25 mouse cellular contexts compared by ENCODE assay signal in genomic region chr1:170683863-170684262, GRCm38 (mm10). TPM values are rescaled to one million over a fixed set of nuclear protein-coding genes. Genes with fewer than 3 reads are reported as not detected.
A peak's percentile ranks its signal among the peaks of the same experiment; 100 is the strongest.
DNase-seq lines count a peak whose midpoint lies in the region; ATAC-seq and TF ChIP-seq lines count a peak whose summit lies in the region.
"Had no signal": no experiment of that assay in that cellular context is flagged by ENCODE, and none has a peak within 500 bp of the region (broad histone marks: within the 10 kb centered on the region; RNA-seq: fewer than 3 reads in every experiment).

No protein-coding gene starts in this region.

- TF ChIP-seq CTCF in bone marrow, adult 2 months (IDR thresholded peaks at IDR 0.05; ENCODE audit: control insufficient read depth, insufficient read depth, low read length) = no peak

- H3K4me1 ChIP-seq in bone marrow, adult 2 months (ENCODE audit: control insufficient read depth, insufficient read depth, low read length) = peaks cover 7% of the 10 kb centered on the region; the same call in 1 of the 2 replicates
- 0 out of 2 replicates have a peak, but pooled peaks cover 7% of the 10 kb centered on the region for H3K4me1 ChIP-seq in forebrain, embryonic 16.5 days (replicated peaks; ENCODE audit: control insufficient read depth, insufficient read depth, low read length)
- H3K4me1 ChIP-seq: forebrain, embryonic 13.5 days; hindbrain, embryonic 10.5 days; hindbrain, embryonic 13.5 days; intestine, embryonic 15.5 days had no signal

- no peak for DNase-seq in heart, adult 18-20 months
- DNase-seq in cerebellum, postnatal 25 days = no peak
- DNase-seq: adrenal gland, postnatal 10 days; adrenal gland, postnatal 36 days; cerebellum, adult 11 months; cerebellum, adult 2 months; cerebellum, adult 9-11 months; cerebellum, postnatal 36 days; forebrain, postnatal 0 days; gastrocnemius, adult 2 months; gastrocnemius, postnatal 14 days; heart, adult 2 months had no signal

- no peak overlapping the region for H3K4me3 ChIP-seq in bone marrow, adult 2 months (replicated peaks; ENCODE audit: control insufficient read depth, low read depth, low read length)
- H3K4me3 ChIP-seq in forebrain, embryonic 16.5 days (replicated peaks; ENCODE audit: low read length) = no peak overlapping the region
- H3K4me3 ChIP-seq: forebrain, embryonic 10.5 days; forebrain, embryonic 13.5 days; gastrocnemius, adult 2 months; heart, adult 2 months; heart, embryonic 10.5 days; heart, embryonic 13.5 days; hindbrain, embryonic 10.5 days; hindbrain, embryonic 13.5 days; intestine, embryonic 15.5 days had no signal

- H3K27me3 ChIP-seq in forebrain, embryonic 16.5 days (replicated peaks; ENCODE audit: control insufficient read depth, insufficient read depth, low read length) = no peaks in the 10 kb centered on the region
- H3K27me3 ChIP-seq: forebrain, embryonic 13.5 days; heart, embryonic 13.5 days; hindbrain, embryonic 13.5 days; intestine, embryonic 15.5 days; Patski had no signal

- H3K4me2 ChIP-seq in forebrain, embryonic 16.5 days (ENCODE audit: low read length) = no peak overlapping the region
- H3K4me2 ChIP-seq: forebrain, embryonic 13.5 days; heart, embryonic 13.5 days; hindbrain, embryonic 13.5 days; intestine, embryonic 15.5 days had no signal

- WGBS in bone marrow, adult 2 months = 9% methylated on average over 6 of the region's 6 CpGs
- 80% methylated on average over 6 of the region's 6 CpGs for WGBS in forebrain, embryonic 16.5 days

- TF ChIP-seq POLR2A in bone marrow, adult 2 months (IDR thresholded peaks at IDR 0.05; ENCODE audit: borderline replicate concordance, control insufficient read depth, low read depth, low read length) = no peak

- peak; percentile 67 to 88; a peak in 3 of 4 replicates for ATAC-seq in hematopoietic stem cell, adult 5-6 weeks (replicated peaks in 1 of 2; ENCODE audit: insufficient read depth in 1 of 2, low FRiP score in 2 of 2, low TSS enrichment in 1 of 2, low read depth in 1 of 2, poor library complexity in 2 of 2, severe bottlenecking in 2 of 2)
- ATAC-seq in neutrophil, adult 5-6 weeks (ENCODE audit: extremely low read depth, insufficient number of reproducible peaks, low FRiP score, poor library complexity, severe bottlenecking) = peak; percentile 28; the same call in 1 of the 2 replicates
- no peak for ATAC-seq in forebrain, embryonic 16.5 days
- ATAC-seq: forebrain, embryonic 13.5 days; forebrain, postnatal 0 days; hindbrain, embryonic 16.5 days; intestine, embryonic 15.5 days; Patski had no signal

- H3K36me3 ChIP-seq in forebrain, embryonic 16.5 days (ENCODE audit: control insufficient read depth, insufficient read depth) = 0 out of 2 replicates have a peak, but pooled peaks cover 2% of the 10 kb centered on the region
- H3K36me3 ChIP-seq: intestine, embryonic 15.5 days had no signal

- no peaks in the 10 kb centered on the region for H3K9me3 ChIP-seq in forebrain, embryonic 16.5 days (ENCODE audit: control insufficient read depth, low read length)
- H3K9me3 ChIP-seq: forebrain, embryonic 10.5 days; forebrain, embryonic 13.5 days; heart, embryonic 10.5 days; heart, embryonic 13.5 days; hindbrain, embryonic 10.5 days; hindbrain, embryonic 13.5 days; intestine, embryonic 15.5 days had no signal

- no peak overlapping the region for H3K9ac ChIP-seq in forebrain, embryonic 16.5 days (replicated peaks; ENCODE audit: low read depth, low read length)
- H3K9ac ChIP-seq: forebrain, embryonic 13.5 days; forebrain, postnatal 0 days; heart, embryonic 13.5 days; hindbrain, embryonic 13.5 days; intestine, embryonic 15.5 days had no signal

- H3K27ac ChIP-seq in bone marrow, adult 2 months (ENCODE audit: control insufficient read depth, insufficient read depth, low read depth, low read length, poor library complexity) = peak overlapping the region; percentile 14
- H3K27ac ChIP-seq in forebrain, embryonic 16.5 days (ENCODE audit: low read length) = no peak overlapping the region
- H3K27ac ChIP-seq: forebrain, embryonic 10.5 days; forebrain, embryonic 13.5 days; gastrocnemius, adult 2 months; heart, adult 2 months; heart, embryonic 10.5 days; heart, embryonic 13.5 days; hindbrain, embryonic 10.5 days; hindbrain, embryonic 13.5 days; intestine, embryonic 15.5 days had no signal

RNA-seq across cellular contexts. Expression of gene Olfml2b, which starts 39.5 kb away (rescaled TPM):
- polyA plus RNA-seq in bone marrow, adult 2 months (2011; ENCODE audit: insufficient read depth, insufficient read length, low replicate concordance, missing spikeins) = 3.8 and 12.8 TPM in 2 replicates
- total RNA-seq in hematopoietic stem cell, adult 5-6 weeks (2017) = 3.0 and 5.3 TPM in 2 replicates
- 1.5 and 2.1 TPM in 2 replicates for total RNA-seq in neutrophil, adult 5-6 weeks (2017)
- 11.1 and 12.2 TPM in 2 replicates for polyA plus RNA-seq in forebrain, embryonic 16.5 days (2015; fragmentation: Nextera tagmentation; extraction: Ambion mirVana)
- total RNA-seq in heart, adult 18-20 months (2021) = 10 to 100 TPM; 11.8 to 14.8 TPM
